Mouse (Mus musculus) small intestine, adult 2 months (tissue): ENCODE data around the gene Rabgef1.

ENCODE experiments used
- CTCF ChIP-seq: fragments of 200-500 bp; IDR thresholded peaks from 2 replicates; pipeline ENCODE4 v1.5.1; 2012; ENCODE audit warnings: low read depth, mild to moderate bottlenecking, control low read depth, inconsistent platforms, low read length, moderate library complexity, mixed read lengths; ENCODE audit not compliant: insufficient replicate concordance, insufficient read length; ENCODE audit errors: extremely low read depth
- POLR2A ChIP-seq: fragments of 200-500 bp; IDR thresholded peaks from 2 replicates; pipeline ENCODE4 v1.6.1; 2012; ENCODE audit warnings: low read depth, mild to moderate bottlenecking, control low read depth, inconsistent platforms, low read length, moderate library complexity

DNA sequence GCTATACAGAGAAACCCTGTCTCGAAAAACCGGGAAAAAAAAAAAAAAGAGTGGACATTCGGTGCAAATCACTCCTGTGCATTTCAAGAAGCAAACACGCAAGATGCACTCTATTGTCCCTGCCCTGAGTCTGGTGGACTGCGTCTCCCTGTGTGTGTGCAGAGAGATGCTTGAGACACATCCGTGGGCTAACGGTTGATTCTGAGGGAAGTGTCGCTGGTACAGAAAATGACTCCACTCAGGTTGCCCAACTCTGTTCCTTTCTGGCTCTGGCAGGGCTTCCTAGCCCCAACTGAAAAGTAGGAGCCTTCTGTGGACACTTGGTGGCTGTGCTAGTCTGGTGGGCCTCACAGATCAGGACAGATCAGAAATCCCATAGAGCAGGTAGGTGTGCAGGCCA lies 64.7 kb downstream of the Rabgef1 start:
- TF ChIP-seq POLR2A (no peak), CTCF (no peak)
